Mouse (Mus musculus): ENCODE data around the gene Leng1. TPM values are rescaled to one million over a fixed set of nuclear protein-coding genes. Genes with fewer than 3 reads are reported as not detected.

The Leng1 gene
- polyA plus RNA-seq, 1 experiment from 2014 or later: 6.6 TPM

DNA sequence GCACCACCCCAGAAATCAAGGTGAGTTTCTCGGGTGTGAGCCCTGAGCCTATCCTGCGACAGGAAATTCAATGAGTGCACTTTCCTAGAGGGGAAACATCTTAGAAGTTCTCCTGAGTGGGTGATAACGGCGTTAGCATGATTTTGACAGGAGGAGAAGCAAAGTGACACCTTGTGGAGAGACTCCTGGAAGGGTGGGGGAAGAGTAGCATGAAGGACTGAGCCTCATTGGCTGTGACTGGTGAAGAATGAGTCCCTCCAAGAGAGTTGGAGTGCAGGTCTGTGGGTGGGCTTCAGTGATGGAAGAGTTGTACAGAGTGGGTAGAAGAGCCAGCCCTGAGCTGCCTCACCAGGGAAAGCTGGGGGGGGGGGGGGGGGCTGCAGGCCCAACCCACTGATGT, 8.7 kb downstream of the Leng1 start:
- Histone ChIP-seq H3K4me1 (replicated peaks) (no peaks in the 10 kb centered on the region), H3K27me3 (no peaks in the 10 kb centered on the region), H3K4me3 (replicated peaks) (no peak overlapping the region), H3K9me3 (replicated peaks) (no peaks in the 10 kb centered on the region), H3K36me3 (replicated peaks) (peaks cover 100% of the 10 kb centered on the region), H3K4me2 (no peak overlapping the region), H3K27ac (replicated peaks) (no peak overlapping the region), H3K9ac (no peak overlapping the region)
- WGBS (ENCODE audit: insufficient replicate concordance): 81% methylated on average over 4 of the region's 4 CpGs
- no peak for ATAC-seq (ENCODE audit: insufficient read depth)

DNA sequence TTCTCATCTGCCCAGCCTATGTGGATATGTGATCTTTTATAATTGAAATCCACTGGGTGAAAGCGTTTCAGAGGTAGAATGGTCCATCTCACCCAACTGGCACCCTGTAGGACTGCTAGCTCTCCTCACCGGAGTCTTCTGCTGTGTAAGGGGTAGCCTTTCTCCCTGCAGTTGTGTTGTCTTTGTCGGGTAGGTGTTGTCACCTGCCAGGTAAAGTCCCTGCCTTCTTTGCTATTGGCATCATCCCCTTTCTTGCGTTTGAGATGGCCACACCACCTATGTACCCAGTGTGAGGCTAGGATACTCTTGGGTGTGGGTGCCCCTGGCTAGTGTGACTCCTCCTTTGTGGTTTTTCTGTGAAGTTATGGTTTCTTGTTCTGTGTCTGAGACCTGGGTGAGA, 19.0 kb downstream of the Leng1 start:
- no peaks in the 10 kb centered on the region for H3K9me3 ChIP-seq (replicated peaks)
- peaks cover 40% of the 10 kb centered on the region for H3K4me1 ChIP-seq (replicated peaks)
- peak overlapping the region; percentile 82 for H3K4me2 ChIP-seq
- H3K9ac ChIP-seq: peak overlapping the region; percentile 100
- WGBS (ENCODE audit: insufficient replicate concordance): 47% methylated on average over 4 of the region's 4 CpGs
- ATAC-seq (ENCODE audit: insufficient read depth): no peak
- H3K36me3 ChIP-seq (replicated peaks): peaks cover 36% of the 10 kb centered on the region
- peak overlapping the region; percentile 100 for H3K4me3 ChIP-seq (replicated peaks)
- H3K27me3 ChIP-seq: no peaks in the 10 kb centered on the region
- H3K27ac ChIP-seq (replicated peaks): peak overlapping the region; percentile 97; the same call in 1 of the 2 replicates

DNA sequence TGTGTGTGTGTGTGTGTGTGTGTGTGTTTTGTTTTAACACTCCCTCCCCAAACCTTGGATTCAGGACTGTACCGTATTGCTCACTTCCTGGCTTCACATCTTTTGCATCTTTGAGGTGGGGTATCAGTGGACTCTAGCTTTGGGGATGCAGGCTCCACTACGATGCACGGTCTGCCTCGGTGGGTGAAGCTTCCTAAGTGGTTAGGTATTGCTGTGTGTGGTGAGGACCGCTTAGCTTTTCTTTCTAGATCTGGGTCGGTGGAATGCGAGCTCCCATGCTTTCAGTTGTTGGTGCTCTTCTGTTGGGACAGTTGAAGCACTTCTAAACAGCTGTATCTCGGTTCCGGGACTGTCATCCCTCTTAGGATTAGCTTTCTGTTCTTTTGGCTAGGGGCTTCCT, 19.5 kb downstream of the Leng1 start:
- peak overlapping the region; percentile 100 for H3K4me3 ChIP-seq (replicated peaks)
- H3K4me2 ChIP-seq: peak overlapping the region; percentile 82
- no peaks in the 10 kb centered on the region for H3K27me3 ChIP-seq
- peaks cover 40% of the 10 kb centered on the region for H3K4me1 ChIP-seq (replicated peaks)
- peak overlapping the region; percentile 100 for H3K9ac ChIP-seq
- peak overlapping the region; percentile 97 for H3K27ac ChIP-seq (replicated peaks)
- ATAC-seq (ENCODE audit: insufficient read depth): no peak
- WGBS (ENCODE audit: insufficient replicate concordance): 15% methylated on average over 9 of the region's 9 CpGs
- H3K9me3 ChIP-seq (replicated peaks): no peaks in the 10 kb centered on the region
- peaks cover 36% of the 10 kb centered on the region for H3K36me3 ChIP-seq (replicated peaks)

DNA sequence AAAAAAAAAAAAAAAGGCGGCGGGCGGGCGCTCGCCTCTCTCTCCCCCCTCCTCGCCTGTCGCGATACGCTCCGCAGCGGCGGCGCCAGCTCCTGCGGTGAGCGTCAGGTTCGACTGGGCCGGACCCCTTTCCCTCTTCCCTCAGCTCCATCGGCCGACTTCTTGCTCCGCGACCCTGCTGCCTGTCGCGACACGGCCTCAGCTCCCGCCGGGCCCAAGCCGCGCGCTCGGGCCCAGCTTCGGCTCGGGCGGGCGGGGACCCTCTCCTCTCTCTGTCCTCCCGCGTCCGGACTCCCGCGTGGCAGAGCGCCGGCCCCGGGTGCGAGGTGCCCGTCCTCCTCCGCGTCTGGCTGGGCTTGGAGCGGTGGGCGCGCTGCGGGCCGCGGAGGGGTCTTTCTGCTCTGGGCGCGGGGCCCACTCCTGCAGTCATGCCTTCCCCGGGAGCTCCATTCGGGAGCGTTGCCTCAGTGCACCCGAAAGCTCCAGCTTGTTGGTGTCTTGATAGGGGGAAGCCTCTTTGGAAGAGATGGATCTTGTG, 20.1 kb downstream of the Leng1 start:
- H3K36me3 ChIP-seq (replicated peaks): peaks cover 36% of the 10 kb centered on the region
- no peaks in the 10 kb centered on the region for H3K9me3 ChIP-seq (replicated peaks)
- peaks cover 40% of the 10 kb centered on the region for H3K4me1 ChIP-seq (replicated peaks)
- no peaks in the 10 kb centered on the region for H3K27me3 ChIP-seq
- no peak for ATAC-seq (ENCODE audit: insufficient read depth)
- peak overlapping the region; percentile 82 for H3K4me2 ChIP-seq
- under 1% methylated on average over 55 of the region's 58 CpGs for WGBS (ENCODE audit: insufficient replicate concordance)
- H3K4me3 ChIP-seq (replicated peaks): peak overlapping the region; percentile 100
- peak overlapping the region; percentile 100 for H3K9ac ChIP-seq
- H3K27ac ChIP-seq (replicated peaks): peak overlapping the region; percentile 97

DNA sequence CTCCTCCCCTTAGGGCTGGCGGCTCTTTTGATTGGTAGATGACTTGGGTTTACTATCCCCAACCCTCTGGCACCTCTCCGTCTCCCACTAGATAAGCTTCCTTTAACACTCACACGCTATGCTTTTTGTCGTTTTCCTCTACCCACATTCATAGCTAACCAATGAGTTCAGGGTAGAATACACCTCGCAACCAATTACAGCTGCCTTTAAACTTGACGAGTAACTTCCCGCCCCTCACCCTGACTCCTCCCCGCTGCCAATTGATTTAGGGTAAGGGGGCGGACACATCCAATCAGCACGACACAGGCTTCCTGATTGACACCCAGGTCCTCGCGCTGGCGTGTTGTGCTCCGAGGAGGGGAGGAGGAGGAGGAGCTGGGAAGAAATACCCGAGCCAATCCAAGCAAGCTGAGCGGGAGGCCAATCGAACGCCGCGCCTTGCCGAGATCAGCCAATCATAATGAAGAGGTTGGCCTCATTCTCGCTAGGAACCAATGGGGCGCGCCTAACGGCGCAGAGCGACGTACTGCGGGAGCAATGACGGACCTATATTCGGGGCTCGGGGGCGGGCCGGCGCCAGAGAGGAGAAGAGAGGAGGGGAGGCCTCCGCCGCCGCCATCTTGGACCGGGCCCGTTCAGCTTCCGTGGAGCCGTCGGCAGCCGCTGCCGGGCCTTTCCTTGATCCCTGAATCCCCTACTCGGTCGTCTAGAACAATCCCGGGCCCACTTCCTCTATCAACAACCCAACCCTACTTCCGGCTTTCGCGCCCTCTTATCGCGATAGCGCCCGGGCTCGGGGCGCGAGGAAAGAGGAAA, 20.8 kb downstream of the Leng1 start, which contains the start of gene Cnot3:
Gene Cnot3 (plus strand): TSS at position 597 of the 816 bp plus-strand sequence.
- Histone ChIP-seq H3K9me3 (replicated peaks) (no peaks in the 10 kb centered on the region), H3K36me3 (replicated peaks) (peaks cover 35% of the 10 kb centered on the region), H3K9ac (peak within 1 kb of the TSS; percentile 100), H3K4me2 (peak within 1 kb of the TSS; percentile 82), H3K27ac (replicated peaks) (peak within 1 kb of the TSS; percentile 97), H3K4me3 (replicated peaks) (peak within 1 kb of the TSS; percentile 100), H3K27me3 (no peaks in the 10 kb centered on the region), H3K4me1 (replicated peaks) (peaks cover 40% of the 10 kb centered on the region)
- WGBS (ENCODE audit: insufficient replicate concordance): under 1% methylated on average over 51 of the region's 58 CpGs
- ATAC-seq (ENCODE audit: insufficient read depth): peak; percentile 97

DNA sequence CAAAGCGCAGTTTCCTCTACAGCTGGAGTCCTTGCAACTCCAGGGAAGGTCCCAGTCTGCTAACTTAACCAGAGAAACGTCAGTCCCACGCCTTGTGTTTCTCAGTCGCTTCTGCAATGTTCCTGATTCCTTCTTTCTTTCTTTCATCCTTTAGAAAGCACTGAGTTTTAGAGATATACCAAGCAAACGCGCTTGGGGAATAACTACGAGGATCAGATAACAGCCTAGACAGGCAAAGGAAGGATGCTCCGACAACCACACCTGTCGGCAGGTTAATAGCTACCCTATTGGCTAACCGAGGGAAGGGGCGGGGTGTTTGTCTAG, 21.3 kb downstream of the Leng1 start:
- WGBS (ENCODE audit: insufficient replicate concordance): 1% methylated on average over 11 of the region's 11 CpGs
- peak overlapping the region; percentile 96 for H3K27ac ChIP-seq (replicated peaks)
- peaks cover 36% of the 10 kb centered on the region for H3K36me3 ChIP-seq (replicated peaks)
- H3K4me1 ChIP-seq (replicated peaks): peaks cover 40% of the 10 kb centered on the region
- H3K4me3 ChIP-seq (replicated peaks): peak overlapping the region; percentile 100
- peak overlapping the region; percentile 80 for H3K4me2 ChIP-seq
- no peaks in the 10 kb centered on the region for H3K27me3 ChIP-seq
- H3K9me3 ChIP-seq (replicated peaks): no peaks in the 10 kb centered on the region
- H3K9ac ChIP-seq: peak overlapping the region; percentile 25; the same call in 1 of the 2 replicates
- ATAC-seq (ENCODE audit: insufficient read depth): no peak

DNA sequence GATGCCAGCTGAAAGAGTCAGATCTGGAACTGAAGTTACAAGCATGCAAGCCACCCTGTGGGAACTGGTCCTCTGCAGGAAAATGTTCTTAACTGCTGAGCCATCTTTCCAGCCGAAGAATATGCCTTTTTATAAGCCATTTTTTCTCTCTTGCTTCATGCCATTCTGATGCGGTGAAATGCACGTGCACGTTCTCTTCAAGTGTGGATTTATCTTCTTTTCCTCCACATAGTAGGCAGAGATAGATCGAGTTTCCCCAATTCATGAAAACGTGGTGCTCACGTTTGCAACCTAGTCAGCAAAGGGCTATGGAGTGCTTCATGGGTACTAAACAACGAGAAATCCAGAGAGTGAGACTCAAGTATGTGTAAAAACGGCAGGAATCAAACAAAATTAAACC, 21.8 kb downstream of the Leng1 start:
- Histone ChIP-seq H3K4me3 (replicated peaks) (peak overlapping the region; percentile 100), H3K4me2 (peak overlapping the region; percentile 80), H3K4me1 (replicated peaks) (peaks cover 37% of the 10 kb centered on the region), H3K9ac (peak overlapping the region; percentile 25; the same call in 1 of the 2 replicates), H3K9me3 (replicated peaks) (no peaks in the 10 kb centered on the region), H3K27me3 (no peaks in the 10 kb centered on the region), H3K36me3 (replicated peaks) (peaks cover 40% of the 10 kb centered on the region), H3K27ac (replicated peaks) (peak overlapping the region; percentile 96)
- WGBS (ENCODE audit: insufficient replicate concordance): 13% methylated on average over 9 of the region's 9 CpGs
- ATAC-seq (ENCODE audit: insufficient read depth): no peak

DNA sequence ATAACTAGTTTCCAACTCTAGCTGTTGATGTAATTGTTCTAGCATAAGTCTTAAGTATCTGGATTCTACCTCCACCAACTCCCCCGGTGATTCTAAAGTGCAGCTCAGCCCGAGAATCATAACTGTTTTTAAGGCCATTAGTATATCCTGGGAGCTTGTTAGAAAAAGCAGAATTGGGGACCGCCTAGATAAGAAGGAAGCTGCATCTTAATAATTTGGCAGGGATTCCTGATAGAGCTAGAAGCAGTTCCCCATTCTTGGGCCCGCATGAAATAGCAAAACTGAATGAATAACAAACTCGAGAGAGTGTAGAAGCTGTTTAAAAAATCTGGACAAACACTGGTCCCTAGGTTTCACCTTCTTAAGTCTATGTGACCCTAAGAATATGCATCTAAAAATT, 22.2 kb downstream of the Leng1 start:
- Histone ChIP-seq H3K36me3 (replicated peaks) (peaks cover 45% of the 10 kb centered on the region), H3K4me2 (peak overlapping the region; percentile 80), H3K9me3 (replicated peaks) (no peaks in the 10 kb centered on the region), H3K4me1 (replicated peaks) (peaks cover 32% of the 10 kb centered on the region), H3K27me3 (no peaks in the 10 kb centered on the region), H3K9ac (no peak overlapping the region), H3K27ac (replicated peaks) (no peak overlapping the region), H3K4me3 (replicated peaks) (peak overlapping the region; percentile 100; the same call in 1 of the 2 replicates)
- 30% methylated on average over 5 of the region's 5 CpGs for WGBS (ENCODE audit: insufficient replicate concordance)
- ATAC-seq (ENCODE audit: insufficient read depth): no peak

DNA sequence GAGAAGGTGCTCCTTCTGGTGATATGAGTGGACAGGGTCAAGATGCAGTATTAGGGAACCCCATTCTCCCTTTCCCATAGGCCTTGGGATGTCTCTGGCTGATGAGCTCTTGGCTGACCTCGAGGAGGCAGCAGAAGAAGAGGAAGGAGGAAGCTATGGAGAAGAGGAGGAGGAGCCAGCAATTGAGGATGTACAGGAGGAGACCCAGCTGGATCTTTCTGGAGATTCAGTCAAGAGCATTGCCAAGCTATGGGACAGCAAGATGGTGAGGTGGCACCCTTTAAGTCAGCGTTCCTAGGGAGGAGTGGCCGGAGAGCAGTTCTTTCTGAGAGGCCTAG, 35.2 kb downstream of the Leng1 start:
- H3K9me3 ChIP-seq (replicated peaks): no peaks in the 10 kb centered on the region
- H3K36me3 ChIP-seq (replicated peaks): peaks cover 43% of the 10 kb centered on the region
- peak overlapping the region; percentile 78 for H3K4me3 ChIP-seq (replicated peaks)
- H3K27ac ChIP-seq (replicated peaks): peak overlapping the region; percentile 91
- no peak for ATAC-seq (ENCODE audit: insufficient read depth)
- H3K4me1 ChIP-seq (replicated peaks): peaks cover 25% of the 10 kb centered on the region
- 44% methylated on average over 3 of the region's 3 CpGs for WGBS (ENCODE audit: insufficient replicate concordance)
- H3K27me3 ChIP-seq: no peaks in the 10 kb centered on the region
- H3K9ac ChIP-seq: peak overlapping the region; percentile 75
- H3K4me2 ChIP-seq: peak overlapping the region; percentile 93

DNA sequence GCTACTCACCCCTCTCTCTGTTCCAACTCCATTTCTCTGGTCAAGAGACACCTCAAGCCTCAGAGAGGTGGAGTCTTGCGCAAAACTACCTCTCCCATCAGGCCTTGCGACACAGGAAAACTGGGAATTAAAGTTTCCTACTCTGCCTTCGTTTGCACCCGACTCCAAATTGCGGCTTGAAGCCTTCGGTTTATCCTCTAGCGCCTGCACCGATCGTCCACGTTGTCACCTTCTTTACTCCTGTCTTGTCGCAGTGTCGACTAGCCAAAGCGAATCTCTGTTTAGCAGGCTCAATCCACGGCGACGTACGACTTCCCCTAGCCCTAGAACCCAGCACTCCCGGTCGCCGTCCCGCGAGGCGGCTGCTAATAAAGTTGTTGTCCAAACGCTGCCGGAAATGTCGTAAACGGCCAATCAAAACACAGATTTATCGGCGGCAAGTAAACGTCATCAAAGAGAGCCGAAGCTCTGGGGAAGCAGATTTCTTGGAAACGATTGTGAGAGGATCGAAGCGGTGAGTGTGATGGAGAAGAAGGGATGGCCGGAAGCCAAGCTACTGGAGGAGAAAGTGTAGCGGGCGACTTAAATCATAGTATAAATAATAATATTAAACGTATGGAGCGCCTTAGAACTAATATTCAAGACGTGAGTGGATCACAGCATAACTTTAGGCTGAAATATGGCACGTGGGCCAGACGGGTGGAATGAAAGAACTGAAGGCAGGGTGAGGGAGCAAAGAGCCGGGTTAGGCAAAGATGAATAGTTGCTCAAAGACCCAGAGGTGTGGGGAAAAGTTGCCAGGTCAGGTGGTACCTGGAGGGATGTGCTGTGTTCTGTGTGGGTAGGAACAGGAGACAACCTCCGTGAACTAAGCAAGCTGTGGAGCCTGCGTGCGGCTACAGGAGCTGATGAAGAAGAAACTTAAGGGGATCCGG, 35.8 kb downstream of the Leng1 start, which contains the start of the genes Tfpt and Prpf31:
Gene Tfpt (minus strand): TSS at position 387 of the 935 bp plus-strand sequence.
Gene Prpf31 (plus strand): TSS at position 443 of the 935 bp plus-strand sequence.
- Histone ChIP-seq H3K36me3 (replicated peaks) (peaks cover 43% of the 10 kb centered on the region), H3K9ac (peak within 1 kb of the TSS; percentile 75), H3K4me3 (replicated peaks) (peak within 1 kb of the TSS; percentile 78), H3K27ac (replicated peaks) (peak within 1 kb of the TSS; percentile 91), H3K9me3 (replicated peaks) (no peaks in the 10 kb centered on the region), H3K27me3 (no peaks in the 10 kb centered on the region), H3K4me2 (peak within 1 kb of the TSS; percentile 93), H3K4me1 (replicated peaks) (peaks cover 25% of the 10 kb centered on the region)
- ATAC-seq (ENCODE audit: insufficient read depth): peak; percentile 89
- WGBS (ENCODE audit: insufficient replicate concordance): under 1% methylated on average over 47 of the region's 47 CpGs

Data from liver, embryonic 15.5 days (tissue).